Mouse (Mus musculus) heart, adult 9 months (tissue): ENCODE measurements around the gene Krtap28-13.

Source experiments
- DNase-seq, 2 experiments: peaks; one replicate each; pipeline ENCODE4 v3.0.0; 2022; ENCODE audit warnings: low spot score in 2 of 2

The Krtap28-13 gene

GRCm38 (mm10) chr1:83091268-83091667 lies 30.5 kb downstream of the Krtap28-13 start:
- DNase-seq: no peak

DNA sequence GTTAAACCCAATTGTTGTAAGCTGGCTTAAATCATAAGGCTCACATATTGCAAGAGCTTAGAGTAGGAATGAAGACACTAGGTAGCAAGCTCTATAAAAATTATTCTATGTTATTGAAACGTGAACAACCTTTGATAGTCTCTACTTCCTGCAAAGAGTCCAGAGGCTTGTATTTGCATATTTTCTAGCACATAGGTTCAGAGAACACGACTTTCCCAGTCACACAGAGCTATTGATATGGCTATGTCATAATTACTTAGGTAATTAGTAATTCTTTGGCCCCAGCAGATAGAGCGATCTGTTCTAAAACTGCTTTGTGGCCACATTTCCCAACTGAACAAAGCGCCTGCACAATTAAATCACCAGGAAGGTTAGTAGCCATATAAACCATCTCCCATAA lies 36.2 kb downstream of the Krtap28-13 start:
- no peak for DNase-seq

DNA sequence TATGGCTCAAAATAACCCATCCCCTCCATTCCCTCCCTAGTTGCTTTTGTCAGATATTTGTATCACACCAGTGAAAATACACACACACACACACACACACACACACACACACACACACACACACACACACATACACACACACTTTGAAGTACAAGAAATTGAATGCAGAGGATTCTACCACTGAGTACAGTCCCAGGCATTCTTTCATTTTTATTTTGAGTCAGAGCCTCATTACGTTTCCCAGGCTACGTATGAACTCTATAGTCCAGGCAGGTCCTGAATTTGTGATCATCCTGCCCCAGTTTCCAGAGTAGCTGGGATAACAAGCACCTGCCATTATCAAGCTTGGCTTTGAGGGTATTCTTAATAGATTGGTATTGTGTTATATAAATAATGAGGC lies 38.4 kb downstream of the Krtap28-13 start:
- no peak for DNase-seq

- DNase-seq: no peak
Measured at GRCm38 (mm10) chr1:83099580-83100137, 38.9 kb downstream of the Krtap28-13 start.

DNA sequence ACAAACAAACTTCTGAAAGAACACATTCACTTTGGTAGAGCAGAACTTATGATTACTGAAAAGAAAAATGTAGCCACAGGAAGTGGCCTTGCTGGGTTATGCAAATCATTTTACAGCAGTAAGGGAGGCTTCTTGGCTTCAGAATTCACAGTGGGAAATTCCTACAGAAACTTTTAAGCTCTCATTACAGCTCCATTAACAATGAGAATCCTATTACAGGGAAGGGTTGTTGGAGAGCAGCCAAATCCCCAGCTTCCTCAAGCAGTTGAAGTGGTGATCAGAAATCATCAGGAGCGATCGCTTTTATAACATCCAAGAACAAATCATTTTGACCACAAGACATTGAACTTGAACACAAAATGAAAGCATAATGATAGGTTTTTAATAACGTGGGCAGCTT lies 41.2 kb downstream of the Krtap28-13 start:
- no peak for DNase-seq

DNA sequence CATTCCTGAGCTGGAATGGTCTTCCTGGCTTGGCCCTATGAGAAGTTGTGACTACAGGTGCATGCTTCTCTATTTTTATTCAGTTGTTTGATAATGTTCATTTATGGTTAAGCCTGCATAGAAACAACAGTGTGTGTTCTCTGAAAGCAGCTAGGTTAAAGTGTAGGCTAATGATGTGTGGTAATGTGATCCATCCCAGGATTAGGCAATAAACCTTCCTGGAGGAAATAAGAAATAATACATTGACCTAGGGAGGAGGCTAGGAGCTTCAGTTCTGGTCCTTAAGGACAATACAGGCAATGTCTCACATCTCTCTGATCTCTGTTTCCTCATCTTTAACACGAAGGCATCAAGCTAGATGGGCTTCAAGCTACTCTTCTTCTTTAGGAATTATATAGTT lies 44.7 kb downstream of the Krtap28-13 start:
- no peak for DNase-seq

GRCm38 (mm10) chr1:83107410-83107978 lies 46.8 kb downstream of the Krtap28-13 start:
- DNase-seq: no peak

GRCm38 (mm10) chr1:83110992-83111391 lies 50.3 kb downstream of the Krtap28-13 start:
- no peak for DNase-seq
